Mouse (Mus musculus) intestine, postnatal 0 days (tissue): ENCODE data around the gene Crbn. TPM values are rescaled to one million over a fixed set of nuclear protein-coding genes. Genes with fewer than 3 reads are reported as not detected.

Experiments used
- ATAC-seq: fragments of 200-750 bp; cut with Nextera tagmentation; 2 replicates; pipeline ENCODE4 v1.8.0; 2017; ENCODE audit warnings: mild to moderate bottlenecking, moderate TSS enrichment, moderate library complexity
- H3K27ac ChIP-seq: fragments of 300-500 bp; sonication (generic); 2 replicates; pipeline ENCODE4 v1.5.1; 2014; ENCODE audit warnings: mild to moderate bottlenecking, low read depth, low read length, moderate library complexity
- H3K27me3 ChIP-seq: fragments of 300-500 bp; sonication (generic); replicated peaks from 2 replicates; pipeline ENCODE4 v1.6.1; 2014; ENCODE audit warnings: low read length, mixed read lengths; ENCODE audit not compliant: control insufficient read depth, insufficient read depth
- H3K36me3 ChIP-seq: fragments of 300-500 bp; sonication (generic); 2 replicates; pipeline ENCODE4 v1.6.1; 2014; ENCODE audit warnings: mild to moderate bottlenecking, moderate library complexity; ENCODE audit not compliant: control insufficient read depth, insufficient read depth
- H3K4me1 ChIP-seq: fragments of 300-500 bp; sonication (generic); replicated peaks from 2 replicates; pipeline ENCODE4 v1.6.1; 2014; ENCODE audit warnings: antibody characterized with exemption, low read length, mixed read lengths; ENCODE audit not compliant: control insufficient read depth, insufficient read depth
- H3K4me2 ChIP-seq: fragments of 300-500 bp; sonication (generic); replicated peaks from 2 replicates; pipeline ENCODE4 v1.6.1; 2014; ENCODE audit warnings: low read depth, mild to moderate bottlenecking, moderate library complexity
- H3K4me3 ChIP-seq: fragments of 300-500 bp; sonication (generic); 2 replicates; pipeline ENCODE4 v1.5.1; 2014; ENCODE audit warnings: low read depth, low read length
- H3K9ac ChIP-seq: fragments of 300-500 bp; sonication (generic); 2 replicates; pipeline ENCODE4 v1.6.1; 2014; ENCODE audit warnings: mild to moderate bottlenecking, low read depth, low read length
- H3K9me3 ChIP-seq: fragments of 300-500 bp; sonication (generic); 2 replicates; pipeline ENCODE4 v1.6.1; 2016; ENCODE audit warnings: mixed run types; ENCODE audit not compliant: control insufficient read depth
- CTCF ChIP-seq: sonication (generic); IDR thresholded peaks from 2 replicates; pipeline ENCODE4 v1.5.1; 2016; ENCODE audit warnings: low read depth, mild to moderate bottlenecking, control low read depth, antibody characterized with exemption, moderate library complexity
- WGBS: fragments of 180-500 bp; shearing (Covaris S2); extraction: QIAGEN DNeasy Blood & Tissue Kit; methylation state at CpG from one replicate; pipeline ENCODE4 v1.1.7; 2014; 5-methylcytosine and 5-hydroxymethylcytosine counted together
- polyA plus RNA-seq: library from polyadenylated mRNA; unstranded; fragments of >200 nt; fragmentation: Nextera tagmentation; extraction: Ambion mirVana; gene quantifications from 2 replicates; pipeline ENCODE4 v1.2.1, GENCODE M21; 2015

Crbn gene
- polyA plus RNA-seq, 1 experiment from 2014 or later: 54.8 TPM

DNA sequence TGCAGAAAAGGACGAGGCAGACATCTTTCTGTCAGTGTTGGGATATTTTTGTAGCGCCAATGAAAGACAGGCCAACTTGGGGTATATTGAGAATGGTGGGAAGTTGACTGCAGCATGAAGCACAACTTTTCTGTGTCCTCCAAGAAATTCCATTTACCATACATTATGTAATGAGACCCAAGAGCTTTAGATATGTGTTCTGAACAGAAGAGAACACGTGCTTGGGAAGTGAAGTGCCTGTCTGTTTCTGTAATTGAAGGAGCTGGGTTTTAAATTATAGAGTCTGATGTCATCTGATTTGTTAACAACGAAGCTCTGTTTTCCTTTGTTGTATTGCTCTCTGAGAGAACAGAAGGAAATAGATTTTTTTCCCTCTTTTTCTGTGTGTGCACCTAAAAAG lies 29.8 kb downstream of the Crbn start:
- Histone ChIP-seq H3K27ac (no peak overlapping the region), H3K27me3 (no peaks in the 10 kb centered on the region; the same call in 1 of the 2 replicates), H3K4me3 (peak overlapping the region; percentile 77), H3K36me3 (peaks cover 12% of the 10 kb centered on the region; the same call in 1 of the 2 replicates), H3K9me3 (no peaks in the 10 kb centered on the region), H3K9ac (peak overlapping the region; percentile 67), H3K4me2 (peak overlapping the region; percentile 82), H3K4me1 (peaks cover 7% of the 10 kb centered on the region; the same call in 1 of the 2 replicates)
- no peak for ATAC-seq
- no peak for TF ChIP-seq CTCF
- WGBS: 35% methylated on average over 4 of the region's 4 CpGs

DNA sequence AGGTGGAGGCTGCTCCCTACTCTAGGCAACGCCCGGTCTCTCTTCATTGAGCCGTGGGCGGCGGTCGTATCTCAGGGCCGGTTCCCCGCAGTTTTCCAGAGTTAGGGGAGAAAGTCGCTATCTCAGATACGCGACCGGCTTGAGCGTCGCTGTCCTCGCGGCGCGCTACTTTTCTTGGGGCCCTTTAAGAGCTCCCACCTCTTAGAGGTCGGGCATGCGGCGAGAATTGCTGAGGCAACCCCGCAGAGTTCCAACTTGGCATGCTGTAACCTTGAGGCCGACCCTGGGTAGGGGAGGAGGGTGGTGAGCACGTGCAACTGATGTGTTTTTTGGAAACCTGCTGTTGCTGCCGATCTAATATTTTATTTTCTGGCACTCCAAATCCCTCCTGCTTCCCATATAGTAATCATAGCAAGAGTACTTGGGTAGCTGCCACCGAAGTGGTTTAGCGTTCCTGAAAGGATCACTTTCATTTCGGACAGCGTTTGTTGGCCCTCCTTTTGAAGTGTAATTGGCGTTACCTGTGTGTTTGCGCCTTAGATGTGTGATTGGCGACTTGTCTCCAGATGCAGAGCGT lies 30.5 kb downstream of the Crbn start:
- WGBS: 1% methylated on average over 33 of the region's 33 CpGs
- no peak for TF ChIP-seq CTCF

DNA sequence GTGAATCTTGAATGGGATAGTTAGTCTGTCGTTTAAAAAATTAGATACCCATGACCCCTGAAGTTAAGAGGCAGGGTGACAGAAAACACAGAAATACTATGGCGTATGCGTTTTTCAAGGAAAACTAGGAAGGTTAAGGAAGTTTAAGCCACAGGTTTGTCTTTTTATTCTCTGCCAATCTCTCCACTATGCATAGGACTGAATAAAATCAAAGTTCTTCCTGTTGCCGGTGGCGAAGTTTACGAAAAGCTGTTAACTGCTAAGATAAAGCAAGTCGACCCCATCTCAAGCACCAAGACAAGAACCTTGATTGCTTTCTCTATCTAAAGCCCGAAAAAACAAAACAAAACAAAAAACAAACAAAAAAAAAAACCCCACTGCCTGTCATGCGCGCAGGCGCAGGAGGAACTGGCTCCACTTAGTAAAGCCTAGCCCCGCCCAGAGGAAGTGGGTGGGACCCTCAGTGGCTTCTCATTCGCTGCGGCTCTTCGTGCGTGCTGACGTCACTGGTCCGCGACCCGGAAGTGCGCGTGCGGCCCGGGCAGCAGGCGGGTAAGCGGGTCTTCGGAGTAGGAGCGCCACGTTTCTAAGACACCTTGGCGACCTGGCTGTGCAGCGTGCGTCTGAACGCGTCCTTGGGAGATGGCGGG lies 31.1 kb downstream of the Crbn start, which contains the start of gene Trnt1:
Trnt1 (plus strand) TSS at position 481 of the 650 bp plus-strand sequence.
- H3K4me3 ChIP-seq: peak within 1 kb of the TSS; percentile 77
- H3K36me3 ChIP-seq: peaks cover 12% of the 10 kb centered on the region; the same call in 1 of the 2 replicates
- peak within 1 kb of the TSS; percentile 67 for H3K9ac ChIP-seq
- H3K4me1 ChIP-seq: peaks cover 7% of the 10 kb centered on the region; the same call in 1 of the 2 replicates
- no peak for TF ChIP-seq CTCF
- peak within 1 kb of the TSS; percentile 47 for H3K27ac ChIP-seq
- 7% methylated on average over 35 of the region's 35 CpGs for WGBS
- no peaks in the 10 kb centered on the region; the same call in 1 of the 2 replicates for H3K27me3 ChIP-seq
- peak; percentile 100 for ATAC-seq
- H3K9me3 ChIP-seq: no peaks in the 10 kb centered on the region
- peak within 1 kb of the TSS; percentile 82 for H3K4me2 ChIP-seq

More for the DNA sequence above, 30.5 kb downstream of the Crbn start:
- peaks cover 12% of the 10 kb centered on the region; the same call in 1 of the 2 replicates for H3K36me3 ChIP-seq
- H3K4me1 ChIP-seq: peaks cover 7% of the 10 kb centered on the region; the same call in 1 of the 2 replicates
- no peaks in the 10 kb centered on the region; the same call in 1 of the 2 replicates for H3K27me3 ChIP-seq
- H3K27ac ChIP-seq: peak overlapping the region; percentile 47
- peak; percentile 71 for ATAC-seq
- H3K4me3 ChIP-seq: peak overlapping the region; percentile 77
- peak overlapping the region; percentile 82 for H3K4me2 ChIP-seq
- H3K9me3 ChIP-seq: no peaks in the 10 kb centered on the region
- H3K9ac ChIP-seq: peak overlapping the region; percentile 67

DNA sequence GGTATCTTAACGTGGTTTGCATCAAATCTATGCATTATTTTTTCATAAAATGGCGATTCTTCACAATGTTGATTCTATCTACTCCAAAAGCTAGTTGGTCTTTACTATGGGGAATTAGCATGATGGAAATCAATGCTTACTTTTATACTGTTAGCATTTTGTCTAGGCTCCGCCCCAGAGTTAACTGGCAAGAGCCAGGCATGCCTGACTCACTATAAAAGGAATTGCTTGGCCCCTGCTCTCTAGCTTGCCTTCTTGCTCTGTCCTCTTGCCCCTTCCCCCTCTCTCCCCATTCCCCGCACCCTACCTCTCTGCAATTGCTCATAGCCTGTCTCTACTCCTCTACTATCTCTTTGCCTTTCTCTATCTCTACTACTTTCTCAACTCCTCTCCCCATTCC lies 33.1 kb downstream of the Crbn start:
- no peaks in the 10 kb centered on the region; the same call in 1 of the 2 replicates for H3K27me3 ChIP-seq
- H3K9ac ChIP-seq: no peak overlapping the region
- TF ChIP-seq CTCF: no peak
- no peak overlapping the region for H3K4me3 ChIP-seq
- H3K27ac ChIP-seq: no peak overlapping the region
- H3K36me3 ChIP-seq: peaks cover 6% of the 10 kb centered on the region; the same call in 1 of the 2 replicates
- 71% methylated on average over 4 of the region's 4 CpGs for WGBS
- no peaks in the 10 kb centered on the region for H3K9me3 ChIP-seq
- H3K4me2 ChIP-seq: no peak overlapping the region
- peaks cover 7% of the 10 kb centered on the region; the same call in 1 of the 2 replicates for H3K4me1 ChIP-seq
- no peak for ATAC-seq

DNA sequence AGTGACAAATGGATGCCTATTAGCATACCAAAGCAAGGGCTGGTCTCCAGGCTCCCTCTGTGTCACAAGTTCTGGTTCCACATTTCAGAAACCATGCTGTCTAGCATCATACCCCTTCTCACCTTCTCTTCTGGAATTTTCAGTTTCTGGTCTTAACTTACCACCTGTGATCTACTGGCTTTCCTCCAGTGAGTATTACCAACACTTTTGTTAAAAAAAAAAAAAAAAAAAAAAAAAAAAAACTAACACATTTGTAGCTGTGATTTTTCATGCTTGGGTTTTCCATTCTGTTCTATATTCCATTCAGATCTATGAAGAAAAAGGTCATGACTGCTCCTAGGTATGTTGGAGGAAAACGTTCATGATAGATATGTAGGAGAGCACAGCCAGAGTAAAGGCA lies 34.0 kb downstream of the Crbn start:
- Histone ChIP-seq H3K27me3 (no peaks in the 10 kb centered on the region; the same call in 1 of the 2 replicates), H3K4me2 (no peak overlapping the region), H3K4me1 (peaks cover 7% of the 10 kb centered on the region; the same call in 1 of the 2 replicates), H3K4me3 (no peak overlapping the region), H3K9me3 (no peaks in the 10 kb centered on the region), H3K9ac (no peak overlapping the region), H3K27ac (no peak overlapping the region), H3K36me3 (no peaks in the 10 kb centered on the region)
- no peak for ATAC-seq
- WGBS: 83% methylated on average over 1 of the region's 1 CpGs
- TF ChIP-seq CTCF: no peak

DNA sequence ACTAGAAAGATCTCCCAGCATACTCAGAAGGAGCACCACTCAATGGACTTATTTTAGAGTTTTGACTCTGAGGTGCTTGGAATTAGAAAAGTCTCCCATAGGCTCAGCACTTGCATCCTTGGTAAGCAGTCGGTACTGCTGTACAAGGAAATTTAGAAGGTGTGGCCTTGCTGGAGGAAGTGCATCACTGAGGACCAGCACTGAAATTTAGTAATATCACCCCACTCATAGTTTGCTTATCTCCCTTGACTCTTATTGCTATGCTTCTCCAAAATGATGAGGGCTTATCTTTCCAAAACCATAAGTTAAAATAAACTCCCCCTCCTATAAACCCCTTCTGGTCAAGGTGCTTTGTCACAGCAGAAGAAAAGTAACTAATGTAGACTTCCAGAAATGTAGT lies 38.4 kb downstream of the Crbn start:
- TF ChIP-seq CTCF: no peak

More for the DNA sequence above, 38.4 kb downstream of the Crbn start:
- no peak overlapping the region for H3K27ac ChIP-seq
- no peaks in the 10 kb centered on the region; the same call in 1 of the 2 replicates for H3K27me3 ChIP-seq
- no peaks in the 10 kb centered on the region for H3K36me3 ChIP-seq
- H3K4me3 ChIP-seq: no peak overlapping the region
- no peaks in the 10 kb centered on the region for H3K9me3 ChIP-seq
- no peaks in the 10 kb centered on the region for H3K4me1 ChIP-seq
- 79% methylated on average over 1 of the region's 1 CpGs for WGBS
- no peak for ATAC-seq
- H3K4me2 ChIP-seq: no peak overlapping the region
- H3K9ac ChIP-seq: no peak overlapping the region
